34 mouse cellular contexts compared by ENCODE assay signal in the genomic region with DNA sequence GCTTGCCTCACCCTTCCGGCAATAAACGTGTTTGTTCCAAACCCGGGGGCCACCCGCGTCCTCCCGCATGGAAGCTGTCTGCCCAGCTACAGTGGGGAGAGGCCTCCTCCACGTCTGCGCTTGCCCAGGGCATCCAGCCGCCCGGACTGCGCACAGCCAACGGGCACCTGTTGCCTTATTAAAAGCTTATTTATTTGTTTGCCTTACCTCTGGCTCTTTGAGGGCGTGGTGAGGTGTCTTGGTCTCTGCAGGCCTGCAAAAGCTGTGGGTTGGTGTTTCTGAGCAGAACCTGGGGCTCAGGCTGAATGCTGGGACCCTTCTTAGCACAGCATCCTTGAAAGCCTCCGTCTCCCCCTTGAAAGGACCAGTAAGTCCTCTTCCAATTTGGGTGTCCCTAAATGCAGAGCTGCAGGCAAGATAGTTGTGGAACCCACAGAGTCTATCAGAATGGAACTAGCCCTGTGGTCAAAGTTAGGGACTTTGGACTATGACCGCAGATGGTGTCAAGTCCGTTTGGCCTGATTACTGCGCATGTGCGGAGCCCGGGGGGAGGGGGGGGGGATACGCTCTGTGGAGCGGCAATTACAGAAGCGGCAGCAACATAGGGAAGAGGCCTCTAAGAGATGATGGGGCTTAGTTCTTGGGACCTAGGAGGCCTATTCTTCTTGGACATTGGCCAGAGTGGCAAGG. TPM values are rescaled to one million over a fixed set of nuclear protein-coding genes. Genes with fewer than 3 reads are reported as not detected.
DNase-seq lines count a peak whose midpoint lies in the region; ATAC-seq and TF ChIP-seq lines count a peak whose summit lies in the region.
"Had no signal": no experiment of that assay in that cellular context is flagged by ENCODE, and none has a peak within 500 bp of the region (broad histone marks: within the 10 kb centered on the region; RNA-seq: fewer than 3 reads in every experiment).

No protein-coding gene starts in this region.

- H3K36me3 ChIP-seq in kidney, embryonic 16.5 days (ENCODE audit: insufficient read depth, low read length) = no peaks in the 10 kb centered on the region
- H3K36me3 ChIP-seq in CH12.LX (replicated peaks in 1 of 2; ENCODE audit: control insufficient read depth in 1 of 2, insufficient read depth in 1 of 2, low read length in 1 of 2) (no peaks in the 10 kb centered on the region), E14TG2a.4 (ENCODE audit: insufficient read depth, low read length) (no peaks in the 10 kb centered on the region)
- no peaks in the 10 kb centered on the region for H3K36me3 ChIP-seq in heart, embryonic 11.5 days (ENCODE audit: control insufficient read depth, insufficient read depth, low read length)
- H3K36me3 ChIP-seq: heart, embryonic 15.5 days; liver, embryonic 15.5 days; lung, embryonic 15.5 days had no signal

- no peak overlapping the region for H3K9ac ChIP-seq in kidney, embryonic 16.5 days (replicated peaks; ENCODE audit: low read length)
- H3K9ac ChIP-seq in CH12.LX (ENCODE audit: insufficient read depth, low read depth) = no peak overlapping the region
- no peak overlapping the region for H3K9ac ChIP-seq in heart, embryonic 11.5 days (ENCODE audit: low read depth, low read length)
- H3K9ac ChIP-seq: forebrain, embryonic 13.5 days; heart, embryonic 15.5 days; liver, embryonic 15.5 days; lung, embryonic 15.5 days had no signal

- no peaks in the 10 kb centered on the region for H3K4me1 ChIP-seq in kidney, embryonic 16.5 days (ENCODE audit: insufficient read depth, low read length)
- H3K4me1 ChIP-seq in CH12.LX (ENCODE audit: control insufficient read depth in 1 of 2, insufficient read depth in 2 of 2) (no peaks in the 10 kb centered on the region), E14TG2a.4 (replicated peaks; ENCODE audit: low read depth, low read length) (peaks cover 23% of the 10 kb centered on the region)
- H3K4me1 ChIP-seq in heart, embryonic 11.5 days (ENCODE audit: control insufficient read depth, insufficient read depth, low read length) = no peaks in the 10 kb centered on the region
- H3K4me1 ChIP-seq: forebrain, embryonic 13.5 days; heart, embryonic 15.5 days; lung, embryonic 15.5 days had no signal

- H3K27ac ChIP-seq in kidney, embryonic 16.5 days (ENCODE audit: low read length) = no peak overlapping the region
- no peak overlapping the region for H3K27ac ChIP-seq in CH12.LX (ENCODE audit: insufficient read depth, low read depth)
- H3K27ac ChIP-seq in heart, embryonic 11.5 days (ENCODE audit: low read depth, low read length) = no peak overlapping the region
- H3K27ac ChIP-seq: forebrain, embryonic 13.5 days; heart, embryonic 15.5 days; liver, embryonic 15.5 days; lung, embryonic 15.5 days had no signal

- TF ChIP-seq CTCF in CH12.LX (conservative IDR thresholded peaks at IDR 0.05 in 1 of 2, IDR thresholded peaks at IDR 0.05 in 1 of 2; ENCODE audit: low read depth in 2 of 2, low read length in 2 of 2) = no peak
- TF ChIP-seq CTCF in E14TG2a.4 (conservative IDR thresholded peaks at IDR 0.05; ENCODE audit: low read length) = no peak

- no peak overlapping the region for H3K4me2 ChIP-seq in kidney, embryonic 16.5 days (replicated peaks; ENCODE audit: low read depth, low read length)
- no peak overlapping the region for H3K4me2 ChIP-seq in CH12.LX (ENCODE audit: insufficient read depth, low read depth, poor library complexity, severe bottlenecking)
- no peak overlapping the region for H3K4me2 ChIP-seq in heart, embryonic 11.5 days
- H3K4me2 ChIP-seq: forebrain, embryonic 13.5 days; heart, embryonic 15.5 days; liver, embryonic 15.5 days; lung, embryonic 15.5 days; midbrain, embryonic 11.5 days had no signal

- 93% methylated on average over 22 of the region's 22 CpGs for WGBS in kidney, embryonic 16.5 days
- 88% methylated on average over 22 of the region's 22 CpGs for WGBS in heart, embryonic 11.5 days (ENCODE audit: insufficient replicate concordance)

- peak; percentile 84 for DNase-seq in kidney, adult 9 months
- DNase-seq in CH12.LX (ENCODE audit: extremely low read depth) (no peak), ZHBTc4 (ENCODE audit: low read depth, low spot score) (peak; percentile 39)
- DNase-seq: adrenal gland, postnatal 10 days; B cell, adult 2 months; cerebellum, adult 8-10 months; cerebellum, postnatal 36 days; gastrocnemius, postnatal 14 days; left cerebral cortex, postnatal 4 days; right cerebral cortex, adult 18-20 months; spleen, adult 18-20 months; thymus, postnatal 4 days had no signal

- no peak for TF ChIP-seq RAD21 in CH12.LX (IDR thresholded peaks at IDR 0.05; ENCODE audit: low read depth, low read length)

- dilution Hi-C loops in CH12.LX (cut with MboI; ENCODE audit: extremely low pct_ligation_motif_present, extremely low pct_unique_long_range_greater_than_20kb, low sequenced_read_pairs) = no loop called here

- no peak overlapping the region for H3K4me3 ChIP-seq in kidney, embryonic 16.5 days (ENCODE audit: low read length)
- H3K4me3 ChIP-seq in CH12.LX (replicated peaks in 1 of 3; ENCODE audit: low read depth in 2 of 3, low read length in 2 of 3, poor library complexity in 1 of 3) (no peak overlapping the region), E14TG2a.4 (replicated peaks; ENCODE audit: low read length) (peak overlapping the region; percentile 63)
- H3K4me3 ChIP-seq in heart, embryonic 11.5 days (ENCODE audit: low read depth, low read length) = no peak overlapping the region
- H3K4me3 ChIP-seq: forebrain, embryonic 13.5 days; heart, embryonic 15.5 days; liver, embryonic 15.5 days; lung, embryonic 15.5 days had no signal

- ATAC-seq in kidney, embryonic 16.5 days (ENCODE audit: low FRiP score, low TSS enrichment) = no peak
- ATAC-seq in heart, embryonic 11.5 days (replicated peaks; ENCODE audit: insufficient number of reproducible peaks, low FRiP score, low TSS enrichment) = no peak
- ATAC-seq: forebrain, embryonic 13.5 days; hindbrain, embryonic 16.5 days; midbrain, embryonic 16.5 days had no signal

- TF ChIP-seq EP300 in CH12.LX (IDR thresholded peaks at IDR 0.05; ENCODE audit: low read length) = no peak

- TF ChIP-seq POLR2A in CH12.LX (IDR thresholded peaks at IDR 0.05; ENCODE audit: low read depth, low read length) = no peak

- in situ Hi-C loops in CH12.LX (cut with MboI; ENCODE audit: low pct_ligation_motif_present, low pct_unique_long_range_greater_than_20kb, low sequenced_read_pairs) = no loop called here

- H3K79me2 ChIP-seq in CH12.LX (replicated peaks; ENCODE audit: control insufficient read depth, extremely low read depth, insufficient read depth, poor library complexity, severe bottlenecking) = no peaks in the 10 kb centered on the region

- no peaks in the 10 kb centered on the region for H3K9me3 ChIP-seq in kidney, embryonic 16.5 days (ENCODE audit: low read length)
- H3K9me3 ChIP-seq in CH12.LX (replicated peaks; ENCODE audit: low read length) = no peaks in the 10 kb centered on the region
- H3K9me3 ChIP-seq in E14TG2a.4 (ENCODE audit: low read length) = no peaks in the 10 kb centered on the region
- H3K9me3 ChIP-seq in heart, embryonic 11.5 days (replicated peaks; ENCODE audit: control insufficient read depth, low read length) = peaks cover 5% of the 10 kb centered on the region; the same call in 1 of the 2 replicates
- H3K9me3 ChIP-seq: forebrain, embryonic 13.5 days; heart, embryonic 15.5 days; liver, embryonic 15.5 days; lung, embryonic 15.5 days had no signal

- H3K27me3 ChIP-seq in kidney, embryonic 16.5 days (ENCODE audit: insufficient read depth, low read length) = no peaks in the 10 kb centered on the region
- peaks cover 27% of the 10 kb centered on the region for H3K27me3 ChIP-seq in CH12.LX (replicated peaks)
- peaks cover 39% of the 10 kb centered on the region for H3K27me3 ChIP-seq in E14TG2a.4 (ENCODE audit: insufficient read depth, low read length)
- H3K27me3 ChIP-seq in heart, embryonic 11.5 days (ENCODE audit: control insufficient read depth, insufficient read depth, low read length) = no peaks in the 10 kb centered on the region
- H3K27me3 ChIP-seq: forebrain, embryonic 13.5 days; heart, embryonic 15.5 days; liver, embryonic 15.5 days; lung, embryonic 15.5 days had no signal

TF ChIP-seq in CH12.LX, 34 proteins besides CTCF, POLR2A, EP300 and RAD21:
- TF ChIP-seq CHD1 (IDR thresholded peaks at IDR 0.05; ENCODE audit: low read depth, low read length) (no peak), NRF1 (IDR thresholded peaks at IDR 0.05; ENCODE audit: low read depth, low read length) (peak; percentile 54; the same call in 1 of the 2 replicates)

RNA-seq across cellular contexts. Expression of a gene that starts 5.3 kb away (rescaled TPM):
- polyA plus RNA-seq in kidney, embryonic 16.5 days (2015; fragmentation: Nextera tagmentation; extraction: Ambion mirVana) = 0.41 and 0.46 TPM in 2 replicates
- total RNA-seq in CH12.LX (2012; rRNA removed) (not detected in 2 replicates), CH12.LX (2014; rRNA removed) (not detected in 2 replicates)
- not detected in 2 replicates for polyA plus RNA-seq in CH12.LX (2012; ENCODE audit: insufficient read length, low read depth)
- polyA plus RNA-seq in heart, embryonic 11.5 days (2014; fragmentation: Nextera tagmentation; extraction: Ambion mirVana) = 1.9 and 3.4 TPM in 2 replicates
- total RNA-seq: gastrocnemius, postnatal 14 days; granulocyte monocyte progenitor cell, adult 5-6 weeks; heart, postnatal 25 days; layer of hippocampus, postnatal 25 days; left cerebral cortex, postnatal 4 days; megakaryocyte, adult 5-6 weeks; neutrophil, adult 5-6 weeks had no signal
- polyA plus RNA-seq: embryonic facial prominence, embryonic 11.5 days; forebrain, embryonic 13.5 days; hindbrain, embryonic 11.5 days; lung, embryonic 15.5 days; midbrain, embryonic 11.5 days; neural tube, embryonic 11.5 days had no signal

RNA-seq across cellular contexts. Expression of a gene that starts 8.1 kb away (rescaled TPM):
- not detected in 2 replicates for polyA plus RNA-seq in kidney, embryonic 16.5 days (2015; fragmentation: Nextera tagmentation; extraction: Ambion mirVana)
- not detected in 2 replicates for total RNA-seq in CH12.LX (2012; rRNA removed)
- total RNA-seq in CH12.LX (2014; rRNA removed) = 0.17 TPM in 1 of 2 replicates, not detected in the other
- not detected in 2 replicates for polyA plus RNA-seq in CH12.LX (2012; ENCODE audit: insufficient read length, low read depth)
- not detected in 2 replicates for polyA plus RNA-seq in heart, embryonic 11.5 days (2014; fragmentation: Nextera tagmentation; extraction: Ambion mirVana)
- total RNA-seq: adrenal gland, postnatal 10 days; gastrocnemius, postnatal 14 days; granulocyte monocyte progenitor cell, adult 5-6 weeks; heart, postnatal 25 days; layer of hippocampus, adult 8-10 months; layer of hippocampus, postnatal 25 days; left cerebral cortex, adult 8-10 months; left cerebral cortex, postnatal 4 days; megakaryocyte, adult 5-6 weeks; neutrophil, adult 5-6 weeks had no signal
- polyA plus RNA-seq: embryonic facial prominence, embryonic 11.5 days; heart, embryonic 15.5 days; hindbrain, embryonic 11.5 days; hindbrain, embryonic 16.5 days; liver, embryonic 15.5 days; lung, embryonic 15.5 days; midbrain, embryonic 11.5 days; midbrain, embryonic 16.5 days; neural tube, embryonic 11.5 days; stomach, embryonic 16.5 days; thymus, postnatal 0 days had no signal

RNA-seq across cellular contexts. Expression of a gene that starts 38.8 kb away (rescaled TPM):
- polyA plus RNA-seq in kidney, embryonic 16.5 days (2015; fragmentation: Nextera tagmentation; extraction: Ambion mirVana) = 23.4 and 26.0 TPM in 2 replicates
- total RNA-seq in CH12.LX (2012; rRNA removed) (28.8 and 38.4 TPM in 2 replicates), CH12.LX (2014; rRNA removed) (60.8 and 89.6 TPM in 2 replicates)
- polyA plus RNA-seq in CH12.LX (2012; ENCODE audit: insufficient read length, low read depth) = 37.7 and 53.3 TPM in 2 replicates
- polyA plus RNA-seq in heart, embryonic 11.5 days (2014; fragmentation: Nextera tagmentation; extraction: Ambion mirVana) = 14.0 and 15.1 TPM in 2 replicates

RNA-seq across cellular contexts. Expression of a gene that starts 53.3 kb away (rescaled TPM):
- polyA plus RNA-seq in kidney, embryonic 16.5 days (2015; fragmentation: Nextera tagmentation; extraction: Ambion mirVana) = 68.6 and 91.3 TPM in 2 replicates
- total RNA-seq in CH12.LX (2012; rRNA removed) (not detected in 2 replicates), CH12.LX (2014; rRNA removed) (not detected in 2 replicates)
- polyA plus RNA-seq in CH12.LX (2012; ENCODE audit: insufficient read length, low read depth) = not detected in 2 replicates
- polyA plus RNA-seq in heart, embryonic 11.5 days (2014; fragmentation: Nextera tagmentation; extraction: Ambion mirVana) = 11.6 and 16.3 TPM in 2 replicates
- total RNA-seq: granulocyte monocyte progenitor cell, adult 5-6 weeks; neutrophil, adult 5-6 weeks had no signal
